Mouse (Mus musculus) ES-E14 (cell line): ENCODE results near the gene Fam186b. TPM values are rescaled to one million over a fixed set of nuclear protein-coding genes. Genes with fewer than 3 reads are reported as not detected.
A peak's percentile ranks its signal among the peaks of the same experiment; 100 is the strongest.

Experiments
- DNase-seq: peaks from one replicate; pipeline ENCODE4 v3.0.0-alpha.2; 2013; ENCODE audit warnings: low read depth, low spot score
- H3K27ac ChIP-seq: 2 replicates; pipeline ENCODE4 v1.5.1; 2012; ENCODE audit warnings: low read depth, mild to moderate bottlenecking, low read length, moderate library complexity, mixed read lengths; ENCODE audit not compliant: poor library complexity, insufficient read depth, severe bottlenecking
- H3K36me3 ChIP-seq: 2 replicates; pipeline ENCODE4 v1.6.1; 2012; ENCODE audit warnings: mild to moderate bottlenecking, low read length, moderate library complexity, mixed read lengths; ENCODE audit not compliant: control insufficient read depth, poor library complexity, insufficient read depth, severe bottlenecking
- H3K4me1 ChIP-seq, 2 experiments: fragments of 150-350 bp in 1 of 2; sonication (generic) in 1 of 2; 2 replicates each; pipeline ENCODE4 v1.6.1; 2012; ENCODE audit warnings: low read length in 2 of 2, mild to moderate bottlenecking in 1 of 2, mixed read lengths in 1 of 2; ENCODE audit not compliant: control insufficient read depth in 2 of 2, insufficient read depth in 2 of 2, poor library complexity in 1 of 2
- H3K4me3 ChIP-seq, 2 experiments: fragments of 150-350 bp in 1 of 2; sonication (generic) in 1 of 2; 2 replicates each; pipeline ENCODE4 v1.5.1; 2012; ENCODE audit warnings: low read length in 2 of 2, low read depth in 1 of 2, mild to moderate bottlenecking in 1 of 2, mixed read lengths in 1 of 2; ENCODE audit not compliant: insufficient read depth in 1 of 2, poor library complexity in 1 of 2, severe bottlenecking in 1 of 2
- H3K9ac ChIP-seq: 2 replicates; pipeline ENCODE4 v1.6.1; 2012; ENCODE audit warnings: low read depth, mild to moderate bottlenecking, low read length, mixed read lengths; ENCODE audit not compliant: poor library complexity, insufficient read depth, severe bottlenecking
- H3K9me3 ChIP-seq: fragments of 150-350 bp; sonication (generic); 2 replicates; pipeline ENCODE4 v1.6.1; 2012; ENCODE audit warnings: low read depth, mild to moderate bottlenecking, low read length; ENCODE audit not compliant: control insufficient read depth, insufficient read depth
- CHD2 ChIP-seq: IDR thresholded peaks from 2 replicates; pipeline ENCODE4 v1.6.1; 2014; ENCODE audit warnings: mild to moderate bottlenecking, low read depth, low read length, inconsistent platforms
- HCFC1 ChIP-seq: IDR thresholded peaks from 2 replicates; pipeline ENCODE4 v1.6.1; 2012; ENCODE audit warnings: low read length, inconsistent platforms, borderline replicate concordance; ENCODE audit not compliant: insufficient read depth
- MAFK ChIP-seq: IDR thresholded peaks from 2 replicates; pipeline ENCODE4 v1.6.1; 2014; ENCODE audit warnings: mild to moderate bottlenecking, low read depth, low read length, inconsistent platforms; ENCODE audit not compliant: insufficient read depth
- ZC3H11A ChIP-seq: IDR thresholded peaks from 2 replicates; pipeline ENCODE4 v1.6.1; 2012; ENCODE audit warnings: low read depth, mild to moderate bottlenecking, inconsistent platforms, low read length, borderline replicate concordance
- ZNF384 ChIP-seq: IDR thresholded peaks from 2 replicates; pipeline ENCODE4 v1.6.1; 2012; ENCODE audit warnings: low read depth, low read length, inconsistent platforms
- in situ Hi-C, 2 experiments: fragments of 600-800 bp; cut with MboI; formaldehyde crosslinking; loops; one replicate each; pipeline ENCODE4 v1.15.1; 2025; ENCODE audit warnings: low sequenced_read_pairs in 2 of 2, inconsistent platforms in 1 of 2; ENCODE audit not compliant: unreplicated experiment in 2 of 2
- total RNA-seq: library from RNA; depleted of rRNA; stranded (reverse); fragments of 300-350 nt; gene quantifications from 2 replicates; pipeline ENCODE4 v1.2.3, GENCODE M21; 2012

Fam186b gene
- total RNA-seq, 1 experiment, result 0.40 TPM

- Histone ChIP-seq H3K4me3 (no peak overlapping the region), H3K36me3 (no peaks in the 10 kb centered on the region; the same call in 1 of the 2 replicates), H3K9ac (no peak overlapping the region), H3K27ac (no peak overlapping the region), H3K9me3 (no peaks in the 10 kb centered on the region), H3K4me1 (peaks cover 1 to 10% of the 10 kb centered on the region in 2 experiments; a peak in 3 of 4 replicates)
- no peak for DNase-seq
- in situ Hi-C loops, result no loop called here
- TF ChIP-seq HCFC1 (no peak), CHD2 (no peak), MAFK (no peak), ZC3H11A (no peak), ZNF384 (no peak)
These were observed 36.4 kb upstream of the Fam186b start for GRCm38 (mm10) chr15:99332111-99332510.

GRCm38 (mm10) chr15:99331341-99331740, 35.7 kb upstream of the Fam186b start:
- in situ Hi-C loops, result no loop called here
- Histone ChIP-seq H3K36me3 (no peaks in the 10 kb centered on the region; the same call in 1 of the 2 replicates), H3K4me1 (peaks cover 1 to 10% of the 10 kb centered on the region in 2 experiments; a peak in 3 of 4 replicates), H3K9ac (no peak overlapping the region), H3K27ac (no peak overlapping the region), H3K4me3 (no peak overlapping the region), H3K9me3 (no peaks in the 10 kb centered on the region)
- TF ChIP-seq MAFK, result no peak
- TF ChIP-seq HCFC1, result no peak
- no peak for TF ChIP-seq ZC3H11A
- no peak for TF ChIP-seq ZNF384
- TF ChIP-seq CHD2, result no peak
- DNase-seq, result no peak

GRCm38 (mm10) chr15:99330324-99330723, 34.6 kb upstream of the Fam186b start:
- in situ Hi-C loops, result no loop called here
- Histone ChIP-seq H3K4me3 (no peak overlapping the region), H3K9ac (no peak overlapping the region), H3K9me3 (no peaks in the 10 kb centered on the region), H3K27ac (no peak overlapping the region), H3K4me1 (peaks cover 1 to 10% of the 10 kb centered on the region in 2 experiments; a peak in 3 of 4 replicates), H3K36me3 (peaks cover 2% of the 10 kb centered on the region; the same call in 1 of the 2 replicates)
- no peak for DNase-seq
- TF ChIP-seq HCFC1 (no peak), ZC3H11A (no peak), CHD2 (no peak), MAFK (no peak), ZNF384 (no peak)

- DNase-seq, result no peak
- no peak overlapping the region for H3K4me3 ChIP-seq
- no peaks in the 10 kb centered on the region for H3K9me3 ChIP-seq
- in situ Hi-C loops, result loop anchor here in 1 of 2 experiments (5.0 kb wide), 1 partner anchor 49 kb away; no protein-coding TSS in a partner anchor
- no peak overlapping the region for H3K27ac ChIP-seq
- no peak overlapping the region for H3K9ac ChIP-seq
- H3K4me1 ChIP-seq, result peaks cover 1 to 4% of the 10 kb centered on the region in 2 experiments; a peak in 3 of 4 replicates
- TF ChIP-seq ZC3H11A, result no peak
- no peak for TF ChIP-seq HCFC1
- no peak for TF ChIP-seq ZNF384
- TF ChIP-seq CHD2, result no peak
- TF ChIP-seq MAFK, result no peak
- peaks cover 7% of the 10 kb centered on the region; the same call in 1 of the 2 replicates for H3K36me3 ChIP-seq
These were observed 32.3 kb upstream of the Fam186b start for GRCm38 (mm10) chr15:99328011-99328410.

- H3K4me1 ChIP-seq, result no peaks in the 10 kb centered on the region
- DNase-seq, result peak; percentile 47
- no peak overlapping the region for H3K27ac ChIP-seq
- in situ Hi-C loops, result loop anchor here in 1 of 2 experiments (5.0 kb wide), 1 partner anchor 50 kb away; no protein-coding TSS in a partner anchor
- TF ChIP-seq ZC3H11A, result peak; percentile 53; the same call in 1 of the 2 replicates
- no peak for TF ChIP-seq HCFC1
- no peak overlapping the region for H3K4me3 ChIP-seq
- peaks cover 13% of the 10 kb centered on the region; the same call in 1 of the 2 replicates for H3K36me3 ChIP-seq
- no peaks in the 10 kb centered on the region for H3K9me3 ChIP-seq
- no peak overlapping the region for H3K9ac ChIP-seq
These were observed 31.3 kb upstream of the Fam186b start for GRCm38 (mm10) chr15:99326959-99327358.
